Mouse (Mus musculus) common myeloid progenitor, adult 5-6 weeks (primary cell): ENCODE measurements around the gene Ttc7b. TPM values are rescaled to one million over a fixed set of nuclear protein-coding genes. Genes with fewer than 3 reads are reported as not detected.
A peak's percentile ranks its signal among the peaks of the same experiment; 100 is the strongest.

Experiments used
- ATAC-seq: replicated peaks from 2 replicates; pipeline ENCODE4 v1.8.0; 2016; ENCODE audit warnings: low read depth, mild to moderate bottlenecking, moderate TSS enrichment, inconsistent platforms; ENCODE audit not compliant: poor library complexity, severe bottlenecking
- total RNA-seq: library from RNA; stranded (forward); fragments of 200-1000, 187-1606 nt; gene quantifications from 2 replicates; pipeline ENCODE4 v1.2.3, GENCODE M21; 2017

Ttc7b gene
- total RNA-seq, 1 experiment from 2014 or later = 18.0 TPM

- ATAC-seq = peak; percentile 48
These were observed 123.8 kb downstream of the Ttc7b start for GRCm38 (mm10) chr12:100396806-100397205.

DNA sequence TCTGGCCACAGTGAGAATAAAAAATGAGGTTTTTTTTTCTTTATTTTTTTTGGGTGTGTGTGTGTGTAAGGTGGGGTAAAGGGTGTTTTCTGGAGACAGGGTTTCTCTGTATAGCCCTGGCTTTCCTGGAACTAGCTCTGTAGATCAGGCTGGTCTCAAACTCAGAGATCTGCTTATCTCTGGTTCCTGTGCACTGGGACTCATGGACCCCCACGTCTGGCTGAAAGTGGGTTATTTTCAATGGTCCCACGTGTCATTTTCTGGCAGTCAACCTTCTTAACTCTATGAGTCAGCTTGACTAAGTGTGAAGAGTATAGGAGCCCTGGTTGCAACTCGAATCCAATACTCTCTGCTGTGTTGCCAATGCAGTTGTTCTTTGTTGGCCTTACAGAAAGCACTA, 127.1 kb downstream of the Ttc7b start:
- no peak for ATAC-seq

DNA sequence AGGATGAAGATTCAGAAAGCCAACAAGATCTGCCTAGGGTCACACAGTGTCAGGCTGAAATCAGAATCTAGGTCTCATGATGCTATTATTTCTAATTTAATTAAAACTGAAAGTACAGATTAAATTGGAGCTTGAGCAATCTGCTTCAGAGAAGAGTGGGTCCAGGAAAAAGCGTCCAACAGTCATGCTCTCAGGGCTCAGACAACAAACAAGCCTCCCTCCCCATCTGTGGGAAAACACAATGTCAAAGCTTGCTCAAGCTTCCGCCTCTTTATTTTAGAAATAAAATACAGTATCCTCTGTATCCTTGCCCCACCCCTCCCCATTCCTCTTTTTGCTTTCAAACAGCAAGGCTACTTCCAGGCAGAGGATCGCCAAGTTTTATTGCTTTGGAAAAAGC, 127.5 kb downstream of the Ttc7b start:
- no peak for ATAC-seq

GRCm38 (mm10) chr12:100392466-100392865, 128.2 kb downstream of the Ttc7b start:
- no peak for ATAC-seq

- no peak for ATAC-seq
These were observed 128.7 kb downstream of the Ttc7b start for GRCm38 (mm10) chr12:100391890-100392289.

DNA sequence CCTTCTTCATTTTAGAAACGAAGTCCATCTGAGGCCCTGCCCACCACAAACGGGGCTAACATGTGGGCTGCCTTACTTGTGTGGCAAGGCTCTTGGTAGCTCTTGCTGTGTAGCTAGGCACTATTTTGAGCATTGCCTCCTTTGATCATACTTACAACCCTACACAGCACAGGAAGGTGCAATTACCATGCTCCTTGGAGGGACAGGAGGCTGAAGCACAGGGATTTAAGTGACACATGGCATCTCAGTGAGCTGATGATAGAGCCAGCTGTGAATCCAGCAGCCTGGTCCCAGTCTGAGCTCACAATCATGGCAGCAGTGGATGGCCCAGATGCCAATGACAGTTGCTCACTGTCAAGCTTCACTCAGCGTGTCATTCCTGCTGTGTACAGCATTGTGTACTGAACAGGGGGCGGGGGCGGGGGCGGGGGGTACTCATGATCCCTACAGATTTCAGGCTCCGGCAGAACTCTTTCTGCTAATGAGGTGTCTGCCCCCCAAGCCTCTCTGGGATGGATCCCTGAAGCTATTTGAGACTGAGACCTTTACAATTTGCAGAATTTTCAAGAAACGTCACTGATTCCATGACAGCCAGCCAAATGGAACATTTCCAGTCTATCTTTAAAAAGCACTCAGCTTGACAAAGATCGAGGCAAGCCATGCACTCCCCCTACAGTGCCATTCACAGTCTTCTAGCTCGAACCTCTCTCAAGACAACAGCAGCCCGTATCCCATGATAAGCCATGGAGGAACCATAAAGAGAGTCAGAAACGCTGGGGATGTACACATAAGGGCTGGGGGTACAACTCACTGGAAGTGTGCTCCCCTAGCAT, 130.5 kb downstream of the Ttc7b start:
- ATAC-seq = no peak

DNA sequence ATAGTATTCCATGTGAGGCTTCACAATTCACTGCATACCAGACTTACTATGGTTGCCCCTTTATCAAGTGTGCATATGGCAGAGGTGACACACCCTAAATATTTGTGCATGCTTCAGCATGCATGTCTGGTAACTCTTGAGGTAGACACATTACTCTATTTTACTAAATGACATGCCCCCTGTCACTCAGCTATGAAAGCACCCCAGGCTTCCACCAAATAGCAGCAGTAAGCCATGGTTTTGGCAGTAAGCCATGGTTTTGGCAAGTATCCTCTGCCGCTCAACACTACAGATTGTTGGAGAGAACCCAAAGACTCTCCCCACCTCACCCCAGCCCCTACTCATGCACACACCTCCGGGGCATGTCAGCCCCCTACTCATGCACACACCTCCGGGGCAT, 134.4 kb downstream of the Ttc7b start:
- ATAC-seq = no peak

GRCm38 (mm10) chr12:100382526-100382925, 138.1 kb downstream of the Ttc7b start:
- ATAC-seq = no peak

GRCm38 (mm10) chr12:100381941-100382340, 138.7 kb downstream of the Ttc7b start:
- no peak for ATAC-seq

- peak; percentile 80 for ATAC-seq
These were observed 139.8 kb downstream of the Ttc7b start for GRCm38 (mm10) chr12:100380697-100381291.

- ATAC-seq = no peak
These were observed 140.8 kb downstream of the Ttc7b start for GRCm38 (mm10) chr12:100379833-100380232.

GRCm38 (mm10) chr12:100378266-100378665, 142.4 kb downstream of the Ttc7b start:
- ATAC-seq = no peak

DNA sequence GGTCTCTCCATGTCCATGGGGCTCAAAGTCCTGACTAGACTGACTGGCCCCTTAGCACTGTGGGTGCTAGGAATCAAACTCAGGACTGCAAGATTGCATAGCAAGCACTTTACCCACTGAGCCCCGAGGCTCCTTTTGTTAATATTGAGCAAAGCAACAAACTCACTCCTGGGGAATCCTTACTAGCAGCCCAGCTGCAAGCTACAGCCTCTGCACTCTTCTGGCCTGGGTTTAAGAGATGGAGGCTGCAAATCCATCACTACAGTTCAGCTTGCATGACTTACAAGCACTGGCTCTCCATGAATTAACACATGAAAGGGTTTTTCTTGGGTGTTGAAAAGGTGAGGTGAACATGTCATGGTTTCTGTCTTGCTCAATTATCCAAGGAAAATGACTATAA, 142.8 kb downstream of the Ttc7b start:
- ATAC-seq = no peak

GRCm38 (mm10) chr12:100375801-100376200, 144.8 kb downstream of the Ttc7b start:
- no peak for ATAC-seq

DNA sequence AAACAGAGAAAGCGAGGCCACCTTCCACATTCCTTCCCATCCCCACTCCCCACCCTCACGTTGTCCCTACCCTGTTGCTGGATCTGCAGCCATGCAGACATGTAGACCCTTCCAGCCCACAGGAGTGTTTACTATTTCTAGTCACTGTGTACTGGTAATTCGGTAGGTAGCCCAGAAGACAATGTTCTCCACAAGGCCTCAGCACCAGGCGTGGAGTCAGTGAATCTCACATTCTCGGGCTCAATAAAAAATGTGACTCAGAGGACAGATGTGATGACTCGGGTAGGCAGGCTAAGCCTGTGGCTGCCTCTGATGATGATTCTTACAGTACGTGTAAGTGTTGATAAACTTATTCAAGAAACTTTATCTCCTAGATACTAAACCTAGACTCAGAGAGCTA, 147.8 kb downstream of the Ttc7b start:
- ATAC-seq = no peak

DNA sequence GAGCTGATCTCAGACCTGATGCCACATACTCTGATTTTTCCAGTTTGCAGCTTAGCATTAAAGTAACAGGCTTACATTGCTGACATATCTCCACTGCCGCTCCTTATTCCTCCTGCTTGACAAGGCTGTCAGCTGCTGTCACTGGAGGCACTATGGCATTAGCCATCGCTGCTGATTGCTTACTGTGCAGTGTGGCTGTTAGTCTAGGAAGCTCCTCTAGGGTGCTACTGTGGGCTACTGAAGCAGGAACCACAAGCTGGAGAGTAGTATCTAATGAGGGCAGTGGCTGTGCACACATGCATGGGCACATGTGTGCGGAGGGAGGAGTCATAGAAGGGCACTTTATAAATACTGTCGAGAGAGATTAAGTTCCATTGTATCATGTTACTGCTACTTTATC, 148.6 kb downstream of the Ttc7b start:
- ATAC-seq = no peak

DNA sequence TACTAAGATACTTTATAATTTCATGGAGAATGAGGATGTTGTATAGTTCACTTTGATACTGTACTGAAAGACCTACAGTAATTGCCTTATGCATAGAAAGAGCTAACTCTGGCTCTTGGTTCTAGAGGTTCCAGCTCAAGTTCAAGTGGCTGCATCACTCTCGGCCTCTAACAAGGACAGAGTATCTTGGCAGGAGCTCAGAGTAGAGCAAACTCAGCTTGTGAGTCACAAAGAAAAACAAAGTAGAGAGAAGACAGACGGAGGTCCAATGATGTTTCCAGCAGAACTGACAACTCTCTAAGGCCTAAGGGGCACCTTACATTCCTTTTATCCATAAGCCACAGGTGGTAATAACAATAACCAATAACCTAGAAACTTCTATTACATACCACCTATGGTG, 150.8 kb downstream of the Ttc7b start:
- ATAC-seq = no peak

GRCm38 (mm10) chr12:100369220-100369619, 151.4 kb downstream of the Ttc7b start:
- no peak for ATAC-seq

DNA sequence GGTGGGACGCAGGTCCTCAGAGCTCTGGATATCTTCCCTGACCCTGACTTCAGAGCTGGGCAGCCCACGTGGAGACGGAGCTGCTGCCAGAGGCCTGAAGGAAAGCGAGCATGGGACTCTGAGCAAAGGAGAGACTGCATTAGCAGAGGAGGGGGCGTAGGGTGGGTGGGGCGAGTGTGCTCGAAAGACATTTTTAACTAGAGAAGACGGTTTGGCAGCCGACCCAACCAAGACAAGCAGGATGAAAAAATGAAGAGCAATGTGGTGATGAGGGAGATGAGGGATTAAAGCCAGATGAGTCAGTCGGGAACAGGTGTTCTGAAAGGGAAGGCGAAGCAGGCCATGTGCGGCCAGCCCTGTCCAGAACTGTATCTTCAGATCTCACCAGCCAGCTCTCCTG, 159.3 kb downstream of the Ttc7b start:
- no peak for ATAC-seq

DNA sequence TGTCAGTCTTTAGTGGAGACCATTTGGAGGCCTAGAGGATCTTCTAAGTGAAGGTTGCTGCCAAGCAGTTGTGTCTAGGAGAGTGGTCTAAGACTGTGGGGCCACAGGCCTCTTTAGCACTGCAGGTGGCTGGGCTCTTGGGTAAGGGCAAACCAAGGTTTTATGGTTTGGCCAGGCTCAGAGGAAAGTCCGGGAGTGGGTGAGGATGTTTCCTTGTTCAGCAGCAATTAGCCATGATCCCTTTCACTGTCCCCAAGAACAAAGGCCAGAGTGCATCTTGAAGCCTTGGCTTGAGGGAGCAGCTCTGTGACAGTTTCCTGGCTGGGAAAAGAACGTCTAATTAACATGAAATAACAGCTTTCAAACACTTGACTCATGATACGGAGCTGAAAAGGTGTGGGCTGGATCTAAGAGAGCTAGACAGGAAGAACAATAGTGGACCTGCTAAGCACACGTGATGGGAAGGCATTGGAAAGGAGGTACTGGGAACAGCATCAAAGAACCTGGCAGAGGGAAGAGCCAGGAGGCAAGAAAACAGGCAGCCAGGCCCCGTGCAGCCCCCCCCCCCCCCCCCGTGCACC, 162.5 kb downstream of the Ttc7b start:
- ATAC-seq = no peak

DNA sequence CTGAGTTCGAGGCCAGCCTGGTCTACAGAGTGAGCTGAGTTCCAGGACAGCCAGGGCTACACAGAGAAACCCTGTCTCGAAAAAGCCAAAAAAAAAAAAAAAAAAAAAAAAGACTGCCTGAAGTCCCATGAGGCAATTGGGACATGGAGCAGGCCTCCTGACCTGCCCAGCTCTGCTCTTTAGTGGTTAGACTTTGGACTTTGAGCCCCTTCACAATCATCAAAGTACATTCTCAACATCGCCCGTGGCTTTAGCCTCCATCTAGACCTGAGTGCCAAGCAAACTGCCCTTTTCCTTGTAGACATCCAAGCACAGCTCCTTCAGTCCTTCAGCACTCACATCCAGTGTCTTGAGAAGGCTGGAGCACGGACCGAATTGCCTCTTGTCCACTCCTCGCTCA, 164.2 kb downstream of the Ttc7b start:
- no peak for ATAC-seq
